Mouse (Mus musculus): ENCODE measurements around the gene Ugt1a10. TPM values are rescaled to one million over a fixed set of nuclear protein-coding genes. Genes with fewer than 3 reads are reported as not detected.

Gene Ugt1a10
- polyA plus RNA-seq, 1 experiment: not detected

GRCm38 (mm10) chr1:88264237-88264868, 209.2 kb downstream of the Ugt1a10 start:
- TF ChIP-seq POLR2A (IDR thresholded peaks at IDR 0.05; ENCODE audit: borderline replicate concordance, control insufficient read depth, low read depth, low read length) (no peak), CTCF (IDR thresholded peaks at IDR 0.05; ENCODE audit: control insufficient read depth, insufficient read depth, low read length) (no peak)
- no peak overlapping the region for H3K4me3 ChIP-seq (replicated peaks; ENCODE audit: control insufficient read depth, low read depth, low read length)
- 86% methylated on average over 7 of the region's 7 CpGs for WGBS
- peaks cover 18% of the 10 kb centered on the region for H3K4me1 ChIP-seq (ENCODE audit: control insufficient read depth, insufficient read depth, low read length)
- H3K27ac ChIP-seq (ENCODE audit: control insufficient read depth, insufficient read depth, low read depth, low read length, poor library complexity): no peak overlapping the region

DNA sequence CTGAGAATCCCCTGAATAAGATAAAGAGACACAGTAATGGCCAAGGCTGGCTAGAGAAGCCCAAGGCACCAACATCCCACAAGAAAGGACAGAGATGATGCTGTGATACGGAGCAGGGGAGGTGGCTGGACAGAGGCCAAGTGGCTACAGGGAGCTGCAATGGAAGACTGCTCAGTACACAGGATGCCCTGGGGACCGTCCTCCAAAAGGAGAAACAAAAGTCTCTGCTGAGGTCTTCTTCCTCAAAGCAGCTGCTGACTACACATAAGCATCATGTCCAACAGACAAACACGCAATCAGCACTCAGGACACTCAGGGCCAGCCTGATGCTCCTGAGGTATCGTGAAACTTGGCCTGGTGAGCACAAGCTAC, 209.7 kb downstream of the Ugt1a10 start:
- TF ChIP-seq CTCF (IDR thresholded peaks at IDR 0.05; ENCODE audit: control insufficient read depth, insufficient read depth, low read length) (no peak), POLR2A (IDR thresholded peaks at IDR 0.05; ENCODE audit: borderline replicate concordance, control insufficient read depth, low read depth, low read length) (no peak)
- peaks cover 14% of the 10 kb centered on the region for H3K4me1 ChIP-seq (ENCODE audit: control insufficient read depth, insufficient read depth, low read length)
- H3K27ac ChIP-seq (ENCODE audit: control insufficient read depth, insufficient read depth, low read depth, low read length, poor library complexity): no peak overlapping the region
- WGBS: 73% methylated on average over 4 of the region's 4 CpGs
- no peak overlapping the region for H3K4me3 ChIP-seq (replicated peaks; ENCODE audit: control insufficient read depth, low read depth, low read length)

GRCm38 (mm10) chr1:88266123-88266522, 210.9 kb downstream of the Ugt1a10 start:
- no peak overlapping the region for H3K27ac ChIP-seq (ENCODE audit: control insufficient read depth, insufficient read depth, low read depth, low read length, poor library complexity)
- TF ChIP-seq CTCF (IDR thresholded peaks at IDR 0.05; ENCODE audit: control insufficient read depth, insufficient read depth, low read length) (no peak), POLR2A (IDR thresholded peaks at IDR 0.05; ENCODE audit: borderline replicate concordance, control insufficient read depth, low read depth, low read length) (no peak)
- 87% methylated on average over 13 of the region's 13 CpGs for WGBS

GRCm38 (mm10) chr1:88267489-88267888, 212.3 kb downstream of the Ugt1a10 start:
- TF ChIP-seq POLR2A (IDR thresholded peaks at IDR 0.05; ENCODE audit: borderline replicate concordance, control insufficient read depth, low read depth, low read length): no peak
- no peak for TF ChIP-seq CTCF (IDR thresholded peaks at IDR 0.05; ENCODE audit: control insufficient read depth, insufficient read depth, low read length)
- Histone ChIP-seq H3K4me3 (replicated peaks; ENCODE audit: control insufficient read depth, low read depth, low read length) (no peak overlapping the region), H3K4me1 (ENCODE audit: control insufficient read depth, insufficient read depth, low read length) (peaks cover 5% of the 10 kb centered on the region), H3K27ac (ENCODE audit: control insufficient read depth, insufficient read depth, low read depth, low read length, poor library complexity) (no peak overlapping the region)
- WGBS: 89% methylated on average over 6 of the region's 6 CpGs

More at GRCm38 (mm10) chr1:88266123-88266522, 210.9 kb downstream of the Ugt1a10 start:
- H3K4me1 ChIP-seq (ENCODE audit: control insufficient read depth, insufficient read depth, low read length): peaks cover 9% of the 10 kb centered on the region
- H3K4me3 ChIP-seq (replicated peaks; ENCODE audit: control insufficient read depth, low read depth, low read length): no peak overlapping the region

GRCm38 (mm10) chr1:88268070-88268469, 212.9 kb downstream of the Ugt1a10 start:
- peaks cover 5% of the 10 kb centered on the region for H3K4me1 ChIP-seq (ENCODE audit: control insufficient read depth, insufficient read depth, low read length)
- no peak overlapping the region for H3K27ac ChIP-seq (ENCODE audit: control insufficient read depth, insufficient read depth, low read depth, low read length, poor library complexity)
- H3K4me3 ChIP-seq (replicated peaks; ENCODE audit: control insufficient read depth, low read depth, low read length): no peak overlapping the region
- no peak for TF ChIP-seq POLR2A (IDR thresholded peaks at IDR 0.05; ENCODE audit: borderline replicate concordance, control insufficient read depth, low read depth, low read length)
- no peak for TF ChIP-seq CTCF (IDR thresholded peaks at IDR 0.05; ENCODE audit: control insufficient read depth, insufficient read depth, low read length)
- 81% methylated on average over 6 of the region's 6 CpGs for WGBS

Other genes starting within 250 kb of the Ugt1a10 start
- gene Dgkd, start 202.1 kb upstream of the Ugt1a10 start, polyA plus RNA-seq (2011; ENCODE audit: insufficient read depth, insufficient read length, low replicate concordance, missing spikeins): 33.5 and 56.0 TPM in 2 replicates
- gene Usp40, start 46.8 kb upstream of the Ugt1a10 start, polyA plus RNA-seq (2011; ENCODE audit: insufficient read depth, insufficient read length, low replicate concordance, missing spikeins): 4.0 and 4.6 TPM in 2 replicates
- gene Ugt1a9, start 15.4 kb downstream of the Ugt1a10 start, polyA plus RNA-seq (2011; ENCODE audit: insufficient read depth, insufficient read length, low replicate concordance, missing spikeins): not detected in 2 replicates
- not detected in 2 replicates for gene Ugt1a8, start 32.4 kb downstream of the Ugt1a10 start, polyA plus RNA-seq (2011; ENCODE audit: insufficient read depth, insufficient read length, low replicate concordance, missing spikeins)
- gene Ugt1a7c, start 39.7 kb downstream of the Ugt1a10 start, polyA plus RNA-seq (2011; ENCODE audit: insufficient read depth, insufficient read length, low replicate concordance, missing spikeins): 3.8 TPM in 1 of 2 replicates, not detected in the other
- gene Ugt1a6b, start 47.9 kb downstream of the Ugt1a10 start, polyA plus RNA-seq (2011; ENCODE audit: insufficient read depth, insufficient read length, low replicate concordance, missing spikeins): 1.1 and 6.5 TPM in 2 replicates
- 1.0 TPM in 1 of 2 replicates, not detected in the other for gene Ugt1a6a, start 79.4 kb downstream of the Ugt1a10 start, polyA plus RNA-seq (2011; ENCODE audit: insufficient read depth, insufficient read length, low replicate concordance, missing spikeins)
- 4.0 TPM in 1 of 2 replicates, not detected in the other for gene Ugt1a5, start 110.6 kb downstream of the Ugt1a10 start, polyA plus RNA-seq (2011; ENCODE audit: insufficient read depth, insufficient read length, low replicate concordance, missing spikeins)
- gene Ugt1a2, start 145.2 kb downstream of the Ugt1a10 start, polyA plus RNA-seq (2011; ENCODE audit: insufficient read depth, insufficient read length, low replicate concordance, missing spikeins): 5.8 and 6.3 TPM in 2 replicates
- 10.2 and 12.8 TPM in 2 replicates for gene Dnajb3, start 150.4 kb downstream of the Ugt1a10 start, polyA plus RNA-seq (2011; ENCODE audit: insufficient read depth, insufficient read length, low replicate concordance, missing spikeins)
- 1.8 TPM in 1 of 2 replicates, not detected in the other for gene Ugt1a1, start 156.6 kb downstream of the Ugt1a10 start, polyA plus RNA-seq (2011; ENCODE audit: insufficient read depth, insufficient read length, low replicate concordance, missing spikeins)
- gene Mroh2a, start 171.6 kb downstream of the Ugt1a10 start, polyA plus RNA-seq (2011; ENCODE audit: insufficient read depth, insufficient read length, low replicate concordance, missing spikeins): 3.9 and 4.5 TPM in 2 replicates
- gene Hjurp, start 222.2 kb downstream of the Ugt1a10 start, polyA plus RNA-seq (2011; ENCODE audit: insufficient read depth, insufficient read length, low replicate concordance, missing spikeins): 66.8 and 135 TPM in 2 replicates
- gene Trpm8, start 222.3 kb downstream of the Ugt1a10 start, polyA plus RNA-seq (2011; ENCODE audit: insufficient read depth, insufficient read length, low replicate concordance, missing spikeins): not detected in 2 replicates

All from bone marrow, adult 2 months (tissue).